Mouse (Mus musculus) cerebellum, adult 2 months (tissue): Measurements from ENCODE around the gene Agap2.

Source experiments
- CTCF ChIP-seq: fragments of 200-500 bp; IDR thresholded peaks from 2 replicates; pipeline ENCODE4 v1.5.1; 2011; ENCODE audit warnings: low read depth, mild to moderate bottlenecking, control low read depth, low read length, moderate library complexity, borderline replicate concordance; ENCODE audit not compliant: insufficient read depth
- POLR2A ChIP-seq: fragments of 200-500 bp; IDR thresholded peaks from 2 replicates; pipeline ENCODE4 v1.6.1; 2011; ENCODE audit warnings: low read length, control low read depth, borderline replicate concordance; ENCODE audit not compliant: insufficient read depth

- TF ChIP-seq POLR2A (no peak), CTCF (no peak)
Measured at GRCm38 (mm10) chr10:127068360-127069038, 6.6 kb upstream of the Agap2 start.
